Mouse (Mus musculus): ENCODE results near the gene Macrod1. TPM values are rescaled to one million over a fixed set of nuclear protein-coding genes. Genes with fewer than 3 reads are reported as not detected.

Gene Macrod1
- polyA plus RNA-seq, 1 experiment from 2014 or later: 6.9 TPM

- H3K4me2 ChIP-seq (replicated peaks): no peak overlapping the region
- no peaks in the 10 kb centered on the region for H3K9me3 ChIP-seq (ENCODE audit: control insufficient read depth, low read length)
- peaks cover 48% of the 10 kb centered on the region for H3K4me1 ChIP-seq (replicated peaks; ENCODE audit: control insufficient read depth, insufficient read depth, low read length)
- ATAC-seq (ENCODE audit: low FRiP score) (no peak; the same call in 1 of the 2 replicates), DNase-seq (ENCODE audit: low spot score) (no peak)
- no peak overlapping the region for H3K4me3 ChIP-seq (replicated peaks; ENCODE audit: low read length)
- 52% methylated on average over 7 of the region's 7 CpGs for WGBS
- no peak overlapping the region for H3K27ac ChIP-seq
- H3K9ac ChIP-seq: no peak overlapping the region
- 0 out of 2 replicates have a peak, but pooled peaks cover 2% of the 10 kb centered on the region for H3K27me3 ChIP-seq (ENCODE audit: control insufficient read depth, insufficient read depth, low read length)
- H3K36me3 ChIP-seq (replicated peaks; ENCODE audit: control insufficient read depth, insufficient read depth): no peaks in the 10 kb centered on the region
Measured at GRCm38 (mm10) chr19:7149158-7149685, 92.6 kb downstream of the Macrod1 start.

GRCm38 (mm10) chr19:7151300-7151926 is 94.8 kb downstream of the Macrod1 start:
- ATAC-seq (ENCODE audit: low FRiP score) (no peak), DNase-seq (ENCODE audit: low spot score) (no peak)
- WGBS: 62% methylated on average over 7 of the region's 7 CpGs
- Histone ChIP-seq H3K4me3 (replicated peaks; ENCODE audit: low read length) (no peak overlapping the region), H3K9ac (no peak overlapping the region), H3K4me1 (replicated peaks; ENCODE audit: control insufficient read depth, insufficient read depth, low read length) (peaks cover 46% of the 10 kb centered on the region), H3K9me3 (ENCODE audit: control insufficient read depth, low read length) (no peaks in the 10 kb centered on the region), H3K4me2 (replicated peaks) (no peak overlapping the region), H3K36me3 (replicated peaks; ENCODE audit: control insufficient read depth, insufficient read depth) (no peaks in the 10 kb centered on the region), H3K27me3 (ENCODE audit: control insufficient read depth, insufficient read depth, low read length) (no peaks in the 10 kb centered on the region), H3K27ac (no peak overlapping the region)

DNA sequence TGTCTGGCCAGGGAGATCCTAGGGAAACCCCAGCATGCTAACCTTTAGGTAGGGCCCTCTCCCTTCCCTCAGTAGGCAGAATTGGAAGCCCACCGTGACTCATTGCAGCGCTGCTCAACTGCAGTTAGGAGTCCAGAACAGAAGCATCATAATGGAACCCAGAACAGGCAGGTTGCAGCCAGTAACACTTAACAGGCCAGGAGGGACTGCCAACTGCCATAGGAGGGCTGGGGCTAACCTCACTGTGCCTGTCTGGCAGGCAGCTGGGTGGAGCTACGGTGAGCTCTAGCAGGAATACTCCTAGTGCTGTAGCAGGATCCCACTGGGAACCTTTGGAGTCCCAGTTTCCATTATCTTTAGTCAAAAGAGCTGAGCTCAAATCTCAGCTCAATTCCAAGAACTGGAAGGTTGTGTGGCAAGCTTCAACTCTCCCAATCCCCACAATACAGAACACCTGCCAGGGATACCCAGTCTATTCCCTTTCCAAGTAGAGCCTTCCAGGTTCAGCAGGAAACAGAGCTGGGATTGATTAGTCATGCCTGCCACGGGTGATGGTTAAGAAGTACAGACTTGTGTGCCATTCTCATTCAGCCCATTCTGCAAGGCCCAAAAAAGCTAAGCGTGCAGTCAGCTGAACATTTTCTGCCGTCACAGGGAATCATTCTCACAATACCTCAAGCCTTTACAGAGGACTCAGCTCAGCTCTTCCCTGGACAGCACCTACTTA is 95.5 kb downstream of the Macrod1 start:
- Histone ChIP-seq H3K4me1 (replicated peaks; ENCODE audit: control insufficient read depth, insufficient read depth, low read length) (peaks cover 48% of the 10 kb centered on the region), H3K4me2 (replicated peaks) (no peak overlapping the region), H3K4me3 (replicated peaks; ENCODE audit: low read length) (no peak overlapping the region), H3K27ac (no peak overlapping the region), H3K36me3 (replicated peaks; ENCODE audit: control insufficient read depth, insufficient read depth) (no peaks in the 10 kb centered on the region), H3K9me3 (ENCODE audit: control insufficient read depth, low read length) (no peaks in the 10 kb centered on the region), H3K27me3 (ENCODE audit: control insufficient read depth, insufficient read depth, low read length) (no peaks in the 10 kb centered on the region), H3K9ac (no peak overlapping the region)
- DNase-seq (ENCODE audit: low spot score) (no peak), ATAC-seq (ENCODE audit: low FRiP score) (no peak)
- 73% methylated on average over 6 of the region's 6 CpGs for WGBS

DNA sequence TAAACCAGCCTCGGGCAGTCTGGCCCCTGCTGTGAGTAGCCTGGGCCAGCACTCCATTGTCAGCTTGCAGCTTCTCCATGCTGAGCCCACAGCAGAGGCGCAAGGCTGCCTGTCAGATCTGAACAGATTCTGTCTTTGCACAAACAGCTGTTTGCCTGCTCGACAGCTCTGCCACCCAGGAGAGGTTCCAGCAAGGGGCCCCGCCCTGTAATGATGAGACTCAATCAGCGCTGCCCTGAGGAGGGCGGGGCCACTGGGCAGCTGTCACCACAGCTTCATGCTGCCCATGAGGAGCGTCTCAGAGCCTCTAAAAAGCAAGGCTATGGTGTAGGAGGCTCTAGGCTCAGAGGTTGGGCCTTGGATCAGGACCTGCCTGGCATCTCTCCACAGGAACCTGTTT is 96.6 kb downstream of the Macrod1 start:
- H3K4me1 ChIP-seq (replicated peaks; ENCODE audit: control insufficient read depth, insufficient read depth, low read length): peaks cover 49% of the 10 kb centered on the region
- peak overlapping the region; percentile 16; the same call in 1 of the 2 replicates for H3K9ac ChIP-seq
- H3K27me3 ChIP-seq (ENCODE audit: control insufficient read depth, insufficient read depth, low read length): 0 out of 2 replicates have a peak, but pooled peaks cover under 1% of the 10 kb centered on the region
- H3K9me3 ChIP-seq (ENCODE audit: control insufficient read depth, low read length): no peaks in the 10 kb centered on the region
- no peak overlapping the region for H3K4me2 ChIP-seq (replicated peaks)
- WGBS: 18% methylated on average over 7 of the region's 7 CpGs
- H3K27ac ChIP-seq: peak overlapping the region; percentile 54; the same call in 1 of the 2 replicates
- ATAC-seq (ENCODE audit: low FRiP score) (0 out of 2 replicates have a peak, but pooled peaks have one; percentile 10), DNase-seq (ENCODE audit: low spot score) (no peak)
- H3K36me3 ChIP-seq (replicated peaks; ENCODE audit: control insufficient read depth, insufficient read depth): no peaks in the 10 kb centered on the region
- no peak overlapping the region for H3K4me3 ChIP-seq (replicated peaks; ENCODE audit: low read length)

GRCm38 (mm10) chr19:7155196-7155595 is 98.6 kb downstream of the Macrod1 start:
- 46% methylated on average over 6 of the region's 6 CpGs for WGBS
- peak; percentile 41; the same call in 1 of the 2 replicates for ATAC-seq (ENCODE audit: low FRiP score)
- DNase-seq (ENCODE audit: low spot score): no peak
- H3K4me3 ChIP-seq (replicated peaks; ENCODE audit: low read length): no peak overlapping the region
- no peak overlapping the region for H3K9ac ChIP-seq
- peaks cover 3% of the 10 kb centered on the region; the same call in 1 of the 2 replicates for H3K27me3 ChIP-seq (ENCODE audit: control insufficient read depth, insufficient read depth, low read length)
- H3K27ac ChIP-seq: no peak overlapping the region
- no peaks in the 10 kb centered on the region for H3K9me3 ChIP-seq (ENCODE audit: control insufficient read depth, low read length)
- H3K4me1 ChIP-seq (replicated peaks; ENCODE audit: control insufficient read depth, insufficient read depth, low read length): peaks cover 45% of the 10 kb centered on the region
- H3K4me2 ChIP-seq (replicated peaks): no peak overlapping the region
- H3K36me3 ChIP-seq (replicated peaks; ENCODE audit: control insufficient read depth, insufficient read depth): no peaks in the 10 kb centered on the region

DNA sequence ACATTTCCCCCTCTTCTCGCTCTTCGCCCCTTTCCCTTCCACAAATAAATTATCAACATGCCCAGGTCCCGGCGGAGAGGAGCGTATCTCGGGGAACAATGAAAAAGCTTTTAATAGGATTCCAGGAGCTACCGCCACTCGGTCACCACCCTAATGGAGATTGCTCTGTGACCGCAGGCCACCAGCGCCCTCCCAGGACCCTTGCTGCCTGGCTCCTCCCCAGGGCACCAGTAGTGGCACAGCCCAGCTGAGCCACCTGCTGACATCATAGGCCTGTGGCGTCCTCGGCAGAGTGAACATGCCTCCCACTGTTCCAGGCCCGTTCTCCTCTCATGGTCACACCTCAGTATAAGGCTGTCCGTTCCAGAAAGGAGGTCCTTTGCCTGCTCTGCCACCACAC is 101.1 kb downstream of the Macrod1 start:
- no peaks in the 10 kb centered on the region for H3K36me3 ChIP-seq (replicated peaks; ENCODE audit: control insufficient read depth, insufficient read depth)
- no peak overlapping the region for H3K4me2 ChIP-seq (replicated peaks)
- DNase-seq (ENCODE audit: low spot score) (no peak), ATAC-seq (ENCODE audit: low FRiP score) (no peak)
- WGBS: 13% methylated on average over 14 of the region's 14 CpGs
- peaks cover 40% of the 10 kb centered on the region for H3K4me1 ChIP-seq (replicated peaks; ENCODE audit: control insufficient read depth, insufficient read depth, low read length)
- no peak overlapping the region for H3K4me3 ChIP-seq (replicated peaks; ENCODE audit: low read length)
- peak overlapping the region; percentile 6; the same call in 1 of the 2 replicates for H3K9ac ChIP-seq
- no peaks in the 10 kb centered on the region for H3K9me3 ChIP-seq (ENCODE audit: control insufficient read depth, low read length)
- H3K27me3 ChIP-seq (ENCODE audit: control insufficient read depth, insufficient read depth, low read length): peaks cover 3% of the 10 kb centered on the region; the same call in 1 of the 2 replicates
- H3K27ac ChIP-seq: 0 out of 2 replicates have a peak overlapping the region, but pooled peaks have one; percentile 26

- peak overlapping the region; percentile 55 for H3K9ac ChIP-seq
- no peak overlapping the region for H3K4me3 ChIP-seq (replicated peaks; ENCODE audit: low read length)
- H3K36me3 ChIP-seq (replicated peaks; ENCODE audit: control insufficient read depth, insufficient read depth): no peaks in the 10 kb centered on the region
- peaks cover 23% of the 10 kb centered on the region for H3K27me3 ChIP-seq (ENCODE audit: control insufficient read depth, insufficient read depth, low read length)
- ATAC-seq (ENCODE audit: low FRiP score): peak; percentile 65; the same call in 1 of the 2 replicates
- H3K4me1 ChIP-seq (replicated peaks; ENCODE audit: control insufficient read depth, insufficient read depth, low read length): peaks cover 48% of the 10 kb centered on the region
- H3K4me2 ChIP-seq (replicated peaks): peak overlapping the region; percentile 37
- peak overlapping the region; percentile 45; the same call in 1 of the 2 replicates for H3K27ac ChIP-seq
- no peaks in the 10 kb centered on the region for H3K9me3 ChIP-seq (ENCODE audit: control insufficient read depth, low read length)
- WGBS: 2% methylated on average over 14 of the region's 14 CpGs
- DNase-seq (ENCODE audit: low spot score): no peak
Measured at GRCm38 (mm10) chr19:7160151-7160906, 103.7 kb downstream of the Macrod1 start.

DNA sequence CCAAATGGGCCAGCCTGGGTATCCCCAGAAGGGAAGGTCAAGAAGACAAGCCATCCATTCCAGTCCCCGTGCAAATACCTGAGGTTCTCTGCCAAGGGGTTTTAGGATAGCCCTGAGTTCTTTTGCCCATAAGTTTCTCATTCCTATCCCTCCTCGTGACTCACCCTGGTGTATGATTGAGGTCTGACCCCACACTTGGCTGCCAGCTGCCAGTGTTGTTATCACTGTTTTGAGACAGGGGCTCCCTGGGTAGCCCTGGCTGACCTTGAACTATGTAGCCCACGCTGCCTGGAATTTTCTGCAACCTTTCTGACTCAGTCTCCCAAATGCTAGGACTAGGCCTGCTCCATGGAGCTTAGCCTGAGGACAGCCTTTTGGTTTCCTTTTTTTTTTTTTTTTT is 104.5 kb downstream of the Macrod1 start:
- peaks cover 50% of the 10 kb centered on the region for H3K4me1 ChIP-seq (replicated peaks; ENCODE audit: control insufficient read depth, insufficient read depth, low read length)

More for the DNA sequence above, 104.5 kb downstream of the Macrod1 start:
- Histone ChIP-seq H3K27me3 (ENCODE audit: control insufficient read depth, insufficient read depth, low read length) (peaks cover 23% of the 10 kb centered on the region), H3K4me2 (replicated peaks) (no peak overlapping the region), H3K9ac (no peak overlapping the region), H3K27ac (no peak overlapping the region), H3K36me3 (replicated peaks; ENCODE audit: control insufficient read depth, insufficient read depth) (no peaks in the 10 kb centered on the region), H3K4me3 (replicated peaks; ENCODE audit: low read length) (no peak overlapping the region), H3K9me3 (ENCODE audit: control insufficient read depth, low read length) (no peaks in the 10 kb centered on the region)
- no peak for DNase-seq (ENCODE audit: low spot score)
- ATAC-seq (ENCODE audit: low FRiP score): no peak
- WGBS: 71% methylated on average over 3 of the region's 3 CpGs
